Mouse (Mus musculus) heart, adult 18-20 months (tissue): ENCODE data around the gene Dnajb14. TPM values are rescaled to one million over a fixed set of nuclear protein-coding genes. Genes with fewer than 3 reads are reported as not detected.
A peak's percentile ranks its signal among the peaks of the same experiment; 100 is the strongest.
"Not testable (repeated sequence)": the region's sequence is repeated elsewhere in the genome, so short reads cannot be mapped to it uniquely, and the experiment has no call there.

Experiments used
- DNase-seq, 2 experiments: peaks; one replicate each; pipeline ENCODE4 v3.0.0; 2021 to 2022; ENCODE audit warnings: mixed read lengths in 1 of 2
- long read RNA-seq, 2 experiments: library from polyadenylated mRNA; stranded (forward); transcript quantifications; one replicate each; pipeline ENCODE4 v2.0.0; 2021
- total RNA-seq, 2 experiments: library from RNA; stranded (reverse); gene quantifications; 2 replicates each; pipeline ENCODE4 v1.2.3; 2021

Gene Dnajb14
- 10 to 100 TPM; 11.5 to 12.4 TPM for total RNA-seq
- long read RNA-seq, experiment 1, full-length matches to known transcripts, result 6 of 9 reads
- long read RNA-seq, experiment 1, partial matches to known transcripts, result 1 of 9 reads
- long read RNA-seq, experiment 1, other reads (novel, unspliced or antisense), result 2 of 9 reads
- long read RNA-seq, experiment 2, full-length matches to known transcripts, result 1 of 2 reads
- long read RNA-seq, experiment 2, partial matches to known transcripts, result 0 of 2 reads
- long read RNA-seq, experiment 2, other reads (novel, unspliced or antisense), result 1 of 2 reads

DNA sequence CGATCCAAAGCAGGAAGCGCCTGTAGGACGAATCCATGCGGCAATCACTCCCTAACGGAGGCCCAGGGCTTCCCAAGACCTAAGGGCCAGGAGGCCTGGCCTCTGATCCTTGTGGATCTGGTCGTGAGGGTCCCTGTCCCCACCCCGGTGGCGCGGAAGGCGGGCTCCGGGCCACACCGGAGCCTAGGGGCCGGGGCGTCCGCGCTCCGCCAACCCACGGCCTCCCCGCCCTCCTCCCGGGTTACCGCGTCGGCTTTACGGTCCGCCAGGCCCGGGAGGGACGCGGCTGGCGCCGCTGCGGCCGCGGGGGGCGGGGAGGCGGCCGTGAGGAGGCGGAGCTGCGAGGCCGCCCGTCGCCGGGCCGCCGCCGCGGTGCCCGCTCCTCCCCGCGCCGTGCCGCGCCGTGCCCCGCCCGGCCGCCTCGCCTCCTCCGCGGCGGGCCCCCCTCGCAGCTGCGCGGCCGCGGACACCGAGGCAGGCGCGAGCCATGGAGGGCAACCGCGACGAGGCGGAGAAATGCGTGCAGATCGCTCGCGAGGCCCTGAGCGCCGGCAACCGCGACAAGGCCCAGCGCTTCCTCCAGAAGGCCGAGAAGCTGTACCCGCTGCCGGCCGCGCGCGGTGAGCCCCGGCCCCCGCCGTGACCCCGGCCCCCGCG is at the start of gene Dnajb14:
Gene Dnajb14, plus strand, starts transcription at position 239 of the 657 bp plus-strand sequence.
- DNase-seq, result peak; percentile 66 to 74

GRCm38 (mm10) chr3:137818713-137819112 is 48.8 kb upstream of the Dnajb14 start:
- DNase-seq, result no peak

- DNase-seq, result no peak
Observed at GRCm38 (mm10) chr3:137820688-137821467, 46.6 kb upstream of the Dnajb14 start.

- no peak for DNase-seq
Observed at GRCm38 (mm10) chr3:137823317-137823716, 44.2 kb upstream of the Dnajb14 start.

- no peak for DNase-seq
Observed at GRCm38 (mm10) chr3:137827678-137828077, 39.8 kb upstream of the Dnajb14 start.

DNA sequence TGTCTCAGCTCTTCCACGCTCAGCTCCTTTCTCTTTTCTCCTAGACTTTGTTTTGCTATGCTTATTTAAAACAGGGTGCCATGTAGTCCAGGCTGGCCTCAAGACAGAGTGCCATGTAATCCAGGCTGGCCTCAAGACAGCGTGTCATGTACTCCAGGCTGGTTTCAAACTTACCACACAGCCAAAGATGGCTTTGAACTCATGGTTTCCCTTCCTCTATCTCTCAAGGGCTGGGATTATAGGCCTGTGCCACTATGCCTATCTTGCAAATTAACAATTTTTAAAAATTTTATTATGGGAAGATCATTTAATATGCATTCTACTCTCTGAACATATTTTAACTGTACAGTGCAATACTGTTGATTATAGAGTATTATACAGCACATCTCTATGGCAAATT is 36.3 kb upstream of the Dnajb14 start:
- DNase-seq, result no peak

DNA sequence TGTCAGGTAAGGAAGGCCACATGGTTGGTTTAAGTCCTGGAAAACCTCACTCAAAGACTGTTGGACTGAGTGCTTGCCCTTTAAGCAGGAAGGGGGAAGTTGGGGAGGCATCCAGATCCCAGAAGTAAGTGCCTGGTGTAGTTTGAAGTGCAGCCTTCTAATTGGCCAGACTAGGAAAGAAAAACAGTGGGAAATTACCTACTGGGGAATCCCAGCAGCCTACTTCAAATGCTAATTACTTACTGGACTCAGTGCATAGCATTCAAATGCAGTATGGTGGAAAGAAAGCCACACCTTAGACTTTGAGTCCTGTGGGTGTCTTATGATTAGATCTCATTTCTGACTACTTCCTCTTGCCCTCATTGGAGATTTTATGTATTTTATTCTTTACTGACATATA is 34.3 kb upstream of the Dnajb14 start:
- DNase-seq, result no peak

- no peak for DNase-seq
Observed at GRCm38 (mm10) chr3:137833698-137834097, 33.8 kb upstream of the Dnajb14 start.

DNA sequence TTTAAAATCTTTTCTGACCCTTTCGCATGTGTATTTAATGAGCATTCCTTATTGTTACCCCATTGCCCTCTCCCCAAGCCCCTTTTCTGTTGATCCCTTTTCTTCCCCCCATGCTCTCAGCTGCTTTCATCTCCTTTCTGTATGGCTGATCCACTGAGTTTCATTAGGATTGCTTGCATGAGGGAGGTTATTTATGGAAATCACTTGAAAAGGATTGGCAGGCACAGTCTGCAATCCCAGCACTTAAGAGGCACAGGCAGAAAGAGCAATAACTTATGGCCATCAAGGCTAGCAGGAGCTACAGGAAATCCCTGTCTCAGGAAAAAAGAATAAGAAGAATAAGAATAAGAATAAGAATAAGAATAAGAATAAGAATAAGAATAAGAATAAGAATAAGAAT is 30.9 kb upstream of the Dnajb14 start:
- peak; percentile 13 to 22 for DNase-seq

GRCm38 (mm10) chr3:137838160-137838559 is 29.3 kb upstream of the Dnajb14 start:
- DNase-seq, result no peak

DNA sequence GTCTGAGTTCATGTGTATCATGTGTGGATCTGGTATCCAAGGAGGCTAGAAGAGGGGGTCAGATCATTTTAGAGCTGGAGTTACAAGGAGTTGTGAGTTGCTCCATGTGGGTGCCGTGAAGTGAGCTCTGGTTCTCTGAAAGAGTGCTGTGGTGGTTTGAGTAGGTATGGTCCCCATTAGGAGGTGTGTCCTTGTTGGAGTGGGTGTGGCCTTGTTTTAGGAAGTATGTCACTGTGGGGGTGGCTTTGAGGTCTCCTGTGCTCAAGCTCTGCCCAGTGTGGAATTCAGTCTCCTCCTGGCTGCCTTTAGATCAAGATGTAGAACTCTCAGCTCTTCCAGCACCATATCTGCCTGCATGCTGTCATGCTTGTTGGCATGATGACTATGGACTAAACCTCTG is 24.5 kb upstream of the Dnajb14 start:
- no peak for DNase-seq

DNA sequence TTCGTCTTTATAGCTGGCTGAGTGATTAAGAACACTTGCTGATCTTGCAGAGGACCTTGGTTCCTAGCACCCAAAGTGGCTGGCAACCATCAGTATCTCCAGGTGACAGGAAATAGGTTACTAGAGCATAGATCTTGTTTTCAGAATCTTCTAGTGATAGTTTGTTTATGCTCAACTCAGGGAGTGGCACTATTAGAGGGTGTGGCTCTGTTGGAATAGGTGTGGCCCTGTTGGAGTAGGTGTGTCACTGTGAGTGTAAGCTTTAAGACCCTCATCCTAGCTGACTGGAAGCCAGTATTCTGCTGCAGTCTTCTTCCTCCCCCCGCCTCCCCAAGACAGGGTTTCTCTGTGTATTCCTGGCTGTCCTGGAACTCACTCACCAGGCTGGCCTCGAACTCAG is 23.2 kb upstream of the Dnajb14 start:
- no peak for DNase-seq

- no peak for DNase-seq
Observed at GRCm38 (mm10) chr3:137846552-137846951, 20.9 kb upstream of the Dnajb14 start.

- DNase-seq, result peak in 1 of 2 experiments; percentile 1
Observed at GRCm38 (mm10) chr3:137848354-137848753, 19.1 kb upstream of the Dnajb14 start.

DNA sequence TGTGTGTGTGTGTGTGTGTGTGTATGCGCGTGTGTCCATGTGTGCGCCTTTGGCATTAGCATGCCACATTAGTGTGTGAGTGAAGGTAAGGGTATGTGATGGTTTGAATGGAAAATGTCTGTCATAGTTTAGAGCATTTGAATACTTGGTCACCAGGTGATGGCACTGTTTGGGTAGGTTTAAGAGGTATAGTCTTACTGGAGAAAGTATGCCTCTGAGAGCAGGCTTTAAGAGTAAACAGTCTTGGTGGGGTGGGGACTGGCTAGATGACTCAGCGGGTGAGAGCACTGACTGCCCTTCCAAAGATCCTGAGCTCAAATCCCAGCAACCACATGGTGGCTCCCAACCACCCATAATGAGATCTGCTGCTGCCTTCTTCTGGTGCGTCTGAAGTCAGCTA is 17.8 kb upstream of the Dnajb14 start:
- no peak for DNase-seq

GRCm38 (mm10) chr3:137851196-137851595 is 16.3 kb upstream of the Dnajb14 start:
- DNase-seq, result no peak

GRCm38 (mm10) chr3:137853011-137853410 is 14.5 kb upstream of the Dnajb14 start:
- not testable (repeated sequence) for DNase-seq

DNA sequence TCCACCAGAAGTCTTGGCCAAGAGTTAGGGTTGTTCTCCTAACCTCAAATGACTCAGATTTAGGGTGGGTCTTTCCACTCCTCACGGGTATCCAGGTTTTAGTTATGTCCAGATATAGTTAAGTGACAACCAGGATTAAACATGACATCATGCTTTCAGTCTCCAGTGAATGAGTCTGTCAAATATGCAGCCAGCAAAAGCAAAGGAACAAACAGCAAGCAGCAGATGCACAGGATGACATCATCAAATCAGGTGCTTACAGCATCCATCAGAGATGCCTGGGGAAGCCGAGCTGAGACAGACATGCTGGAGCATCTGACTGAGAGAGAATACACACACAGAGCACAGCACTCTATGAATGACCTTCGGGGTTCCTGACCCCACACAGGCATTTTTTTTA is 12.1 kb upstream of the Dnajb14 start:
- no peak for DNase-seq

GRCm38 (mm10) chr3:137856061-137856460 is 11.4 kb upstream of the Dnajb14 start:
- DNase-seq, result no peak

GRCm38 (mm10) chr3:137860394-137861170 is 6.9 kb upstream of the Dnajb14 start:
- peak; percentile 37 to 46 for DNase-seq

DNA sequence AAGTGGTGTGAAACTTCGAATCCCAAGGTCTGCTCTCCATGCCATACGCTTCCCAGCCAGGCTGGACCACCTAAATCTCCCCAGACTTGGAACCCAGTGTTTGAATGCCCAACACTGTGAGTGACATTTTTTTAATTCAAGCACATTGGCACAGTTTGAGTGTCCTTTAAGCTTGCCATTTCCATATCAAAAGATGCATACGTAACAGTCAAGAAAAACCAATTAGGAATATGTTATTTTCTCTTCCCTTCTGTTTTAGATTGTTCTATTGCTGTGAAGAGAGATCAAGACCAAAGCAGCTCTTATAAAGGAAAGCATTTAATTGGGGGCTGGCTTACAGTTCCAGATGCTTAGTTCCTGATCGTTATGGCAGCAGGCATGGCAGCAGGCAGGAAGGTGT is 6.0 kb upstream of the Dnajb14 start:
- no peak for DNase-seq

- DNase-seq, result no peak
Observed at GRCm38 (mm10) chr3:137862600-137862999, 4.9 kb upstream of the Dnajb14 start.
